Mouse (Mus musculus): ENCODE results near the gene Crybg1.

Crybg1 gene

GRCm38 (mm10) chr10:44148337-44149317, at the start of gene Crybg1:
Crybg1 (minus strand) TSS chr10:44148853.
- DNase-seq (ENCODE audit: low spot score): peak; percentile 91

DNA sequence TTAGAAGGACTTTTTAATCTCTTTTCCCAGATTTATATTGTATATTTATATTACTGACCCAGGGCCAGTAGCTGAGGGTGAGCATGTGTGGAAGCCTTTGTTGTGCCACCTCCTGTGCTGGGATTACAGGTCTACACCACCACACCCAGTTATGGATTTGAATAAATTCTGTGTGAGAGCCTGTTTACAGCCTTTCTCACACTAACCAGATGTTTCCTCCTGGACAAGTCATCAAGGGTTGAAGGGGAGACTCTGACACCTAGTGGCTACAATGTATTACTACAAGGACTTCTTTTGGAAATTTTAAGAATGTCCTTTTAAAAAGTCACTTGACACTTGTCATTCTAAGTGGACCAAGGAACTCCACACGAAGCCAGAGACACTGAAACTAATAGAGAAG, 28.7 kb upstream of the Crybg1 start:
- DNase-seq (ENCODE audit: low spot score): no peak

GRCm38 (mm10) chr10:44176548-44176947, 27.9 kb upstream of the Crybg1 start:
- DNase-seq (ENCODE audit: low spot score): no peak

DNA sequence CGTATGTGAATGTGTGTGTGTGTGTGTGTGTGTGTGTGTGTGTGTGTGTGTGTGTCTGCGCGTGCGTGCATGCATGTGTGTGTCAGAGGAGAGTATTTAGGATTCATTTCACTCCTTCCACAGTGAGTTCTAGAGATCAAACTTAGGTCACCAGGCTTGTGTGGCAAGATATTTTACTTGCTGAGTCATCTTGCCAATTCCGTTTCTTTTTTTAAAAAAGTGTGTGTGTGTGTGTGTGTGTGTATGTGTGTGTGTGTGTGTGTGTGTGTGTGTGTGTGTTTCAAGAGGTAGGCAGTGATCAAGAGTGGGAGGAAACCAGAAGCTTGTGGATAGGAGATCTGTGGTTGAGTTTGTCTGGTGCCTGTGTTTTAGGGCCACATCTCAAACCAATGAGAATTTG, 27.5 kb upstream of the Crybg1 start:
- DNase-seq (ENCODE audit: low spot score): no peak

DNA sequence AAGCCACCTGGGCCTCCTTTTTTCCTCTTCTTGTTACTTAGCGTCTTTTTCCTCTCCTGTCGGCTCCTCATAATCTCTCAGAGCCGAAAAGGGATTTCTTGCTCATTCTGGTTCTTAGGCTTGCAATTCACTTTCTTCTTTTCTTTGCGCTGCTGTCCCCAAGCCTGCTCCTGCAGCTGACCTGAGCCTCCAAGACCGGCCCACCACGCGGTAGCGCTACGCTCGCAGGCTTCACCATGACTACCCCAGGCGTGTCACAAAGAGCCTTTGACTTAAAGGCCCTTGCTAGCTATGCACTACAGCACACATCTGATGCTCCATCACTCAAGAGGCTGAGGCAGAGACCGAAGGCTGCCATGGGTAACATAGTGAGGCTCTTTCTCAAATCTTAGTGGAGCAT, 21.5 kb upstream of the Crybg1 start:
- DNase-seq (ENCODE audit: low spot score): no peak

GRCm38 (mm10) chr10:44167061-44167460, 18.4 kb upstream of the Crybg1 start:
- DNase-seq (ENCODE audit: low spot score): no peak

- no peak for DNase-seq (ENCODE audit: low spot score)
Observed at GRCm38 (mm10) chr10:44164258-44164975, 15.8 kb upstream of the Crybg1 start.

DNA sequence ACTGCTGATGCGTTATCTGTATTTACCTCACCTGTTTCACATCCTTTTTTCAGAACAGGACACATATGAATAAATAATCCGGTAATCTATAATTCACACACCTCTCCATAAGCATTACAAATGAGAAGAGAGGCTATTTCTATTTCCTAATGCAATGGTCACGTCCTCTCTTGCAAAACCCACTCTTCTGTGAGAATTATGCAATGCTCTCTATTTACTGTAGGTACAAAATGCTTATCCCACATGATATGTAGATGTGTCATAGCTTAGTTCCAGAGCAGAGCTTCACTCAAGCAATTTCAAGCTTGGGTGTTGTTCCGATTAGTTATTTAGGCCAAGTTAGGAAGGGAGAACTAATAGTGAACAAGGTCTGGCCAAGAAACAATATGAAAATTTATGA, 14.4 kb upstream of the Crybg1 start:
- DNase-seq (ENCODE audit: low spot score): no peak

DNA sequence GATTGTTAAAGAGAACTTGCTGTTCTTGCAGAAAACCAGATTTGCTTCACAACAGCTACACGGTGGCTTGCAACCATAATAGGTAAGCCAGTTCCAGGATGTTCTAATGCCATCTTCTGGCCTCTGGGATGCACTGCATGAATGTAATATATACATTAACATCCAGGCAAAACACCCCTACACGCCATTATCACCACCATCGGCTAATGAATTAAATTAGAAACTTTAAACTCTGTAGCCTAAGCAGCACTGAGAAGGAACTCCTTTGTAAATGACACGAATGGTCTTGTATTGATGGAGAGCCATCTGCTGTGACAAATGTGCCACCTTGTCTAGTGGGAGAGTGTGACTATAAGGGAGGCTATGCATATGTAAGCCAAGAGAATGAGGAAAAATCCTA, 11.5 kb upstream of the Crybg1 start:
- DNase-seq (ENCODE audit: low spot score): no peak

DNA sequence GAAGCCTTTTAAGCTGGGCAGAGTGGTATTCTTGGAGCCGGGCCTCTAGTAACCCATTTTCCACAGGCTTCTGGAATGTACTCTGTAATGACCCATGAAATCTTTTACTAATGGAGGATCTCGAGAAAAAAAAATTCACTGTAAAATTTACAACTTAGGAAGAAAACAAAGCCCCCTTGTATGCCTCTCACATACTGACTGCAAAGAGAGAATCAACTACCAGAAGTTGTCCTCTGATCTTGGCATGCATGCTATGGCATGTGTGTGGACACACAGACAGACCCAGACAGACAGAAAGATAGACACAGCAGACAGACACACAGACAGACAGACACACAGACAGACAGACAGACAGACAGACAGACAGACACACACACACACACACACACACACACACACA, 8.8 kb upstream of the Crybg1 start:
- no peak for DNase-seq (ENCODE audit: low spot score)

- DNase-seq (ENCODE audit: low spot score): no peak
Observed at GRCm38 (mm10) chr10:44150501-44150900, 1.8 kb upstream of the Crybg1 start.

- DNase-seq (ENCODE audit: low spot score): no peak
Observed at GRCm38 (mm10) chr10:44143401-44143800, 5.3 kb downstream of the Crybg1 start.

DNA sequence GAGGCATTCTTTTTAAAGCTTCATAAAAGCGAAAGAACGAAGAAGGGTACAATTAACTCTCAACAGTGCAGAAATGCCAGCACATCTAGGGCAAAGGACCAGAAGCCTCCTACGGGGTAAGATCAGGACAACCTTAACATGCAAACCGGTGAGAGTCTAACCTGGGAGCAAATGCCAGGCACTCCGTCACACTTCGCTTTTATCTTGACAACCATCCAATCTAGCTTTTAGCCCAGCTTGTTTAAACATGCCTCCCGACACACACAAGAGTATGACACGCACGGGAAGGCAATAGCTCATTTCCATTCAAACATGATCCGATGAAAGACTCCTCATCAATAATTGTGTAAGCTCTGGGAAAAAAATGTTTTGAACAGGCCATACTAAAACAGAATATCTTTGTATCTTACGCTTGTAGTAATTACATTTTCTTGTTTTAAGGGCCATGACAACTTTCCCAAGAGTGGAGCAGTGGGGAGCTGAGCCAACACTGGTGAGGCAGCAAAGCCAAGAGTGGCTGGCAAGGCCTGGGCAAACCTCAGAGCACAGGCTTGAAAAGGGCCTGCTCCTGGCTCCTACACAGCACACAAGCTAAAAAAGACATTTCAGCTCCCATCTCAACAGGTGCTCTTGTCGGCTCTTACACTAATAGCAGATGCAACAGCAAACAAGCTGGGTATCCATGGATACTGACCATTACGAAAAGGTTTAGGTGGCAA, 10.4 kb downstream of the Crybg1 start:
- no peak for DNase-seq (ENCODE audit: low spot score)

DNA sequence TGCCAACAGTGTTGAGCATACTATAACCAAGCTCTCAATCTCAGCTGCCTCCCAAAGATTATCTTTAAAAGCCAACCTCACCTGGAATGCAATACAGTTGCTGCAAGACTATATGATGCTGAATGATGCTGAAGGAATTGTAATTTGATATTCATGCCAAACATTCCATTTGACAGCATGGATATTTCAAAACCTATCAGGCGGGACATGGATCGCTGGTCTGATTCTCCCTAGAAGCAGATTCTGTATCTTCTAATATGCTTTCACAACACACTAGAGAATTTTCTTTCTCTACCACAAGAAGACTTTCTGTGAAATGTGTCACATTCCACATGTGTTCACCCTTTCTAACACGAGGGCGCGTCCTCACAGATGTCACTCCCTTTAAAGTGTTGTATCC, 22.6 kb downstream of the Crybg1 start:
- DNase-seq (ENCODE audit: low spot score): no peak

GRCm38 (mm10) chr10:44124400-44124933, 24.2 kb downstream of the Crybg1 start:
- no peak for DNase-seq (ENCODE audit: low spot score)

- no peak for DNase-seq (ENCODE audit: low spot score)
Observed at GRCm38 (mm10) chr10:44118616-44119015, 30.0 kb downstream of the Crybg1 start.

- DNase-seq (ENCODE audit: low spot score): no peak
Observed at GRCm38 (mm10) chr10:44116796-44117195, 31.9 kb downstream of the Crybg1 start.

- no peak for DNase-seq (ENCODE audit: low spot score)
Observed at GRCm38 (mm10) chr10:44114611-44115010, 34.0 kb downstream of the Crybg1 start.

GRCm38 (mm10) chr10:44112005-44112675, 36.5 kb downstream of the Crybg1 start:
- DNase-seq (ENCODE audit: low spot score): no peak

DNA sequence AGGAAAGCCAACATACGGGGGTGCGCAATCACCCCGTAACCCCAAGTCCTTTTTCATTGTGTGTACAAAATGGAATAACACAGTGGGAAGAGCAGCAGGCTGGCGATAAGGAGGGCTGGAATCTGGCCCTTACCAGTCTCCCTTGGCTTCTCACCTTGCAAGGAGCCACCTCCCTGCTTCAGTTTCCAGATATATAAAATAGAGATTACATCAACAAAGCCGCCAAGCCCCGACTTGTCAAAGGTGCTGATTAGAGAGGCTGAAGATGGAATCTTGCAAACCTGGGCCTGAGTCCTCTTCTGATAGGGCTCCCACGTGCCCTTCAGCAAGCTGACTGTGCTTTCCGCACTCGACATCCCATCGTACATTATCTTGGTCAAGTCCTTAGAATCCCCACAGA, 37.5 kb downstream of the Crybg1 start:
- peak; percentile 19 for DNase-seq (ENCODE audit: low spot score)

- no peak for DNase-seq (ENCODE audit: low spot score)
Observed at GRCm38 (mm10) chr10:44110460-44110859, 38.2 kb downstream of the Crybg1 start.

DNA sequence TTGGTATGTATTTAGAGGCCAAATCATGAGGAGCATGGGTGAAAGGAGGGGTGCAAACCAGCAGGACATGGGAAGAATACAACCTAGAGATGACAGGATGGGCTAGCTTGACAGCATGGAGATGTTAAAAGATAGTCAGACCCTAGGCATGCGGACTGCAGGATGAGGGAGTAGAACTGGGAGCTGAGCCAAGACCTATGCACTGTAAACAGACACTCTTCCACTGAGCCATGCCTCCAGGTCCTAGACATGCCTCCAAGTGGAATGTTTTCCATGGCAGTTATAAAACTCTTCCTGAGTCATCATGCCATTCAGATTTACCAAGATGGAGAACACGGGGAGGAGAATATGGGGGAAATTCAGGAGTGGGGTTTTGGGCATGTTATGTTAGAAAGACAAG, 53.9 kb downstream of the Crybg1 start:
- DNase-seq (ENCODE audit: low spot score): no peak

Data from urinary bladder, postnatal 25 days (tissue).